Mouse (Mus musculus) spleen, postnatal 36 days (tissue): Measurements from ENCODE around the gene Tmem132c.

Source experiments
- DNase-seq, 2 experiments: peaks; one replicate each; pipeline ENCODE4 v3.0.0; 2022; ENCODE audit warnings: low spot score in 2 of 2, mixed read lengths in 1 of 2

Gene Tmem132c

DNA sequence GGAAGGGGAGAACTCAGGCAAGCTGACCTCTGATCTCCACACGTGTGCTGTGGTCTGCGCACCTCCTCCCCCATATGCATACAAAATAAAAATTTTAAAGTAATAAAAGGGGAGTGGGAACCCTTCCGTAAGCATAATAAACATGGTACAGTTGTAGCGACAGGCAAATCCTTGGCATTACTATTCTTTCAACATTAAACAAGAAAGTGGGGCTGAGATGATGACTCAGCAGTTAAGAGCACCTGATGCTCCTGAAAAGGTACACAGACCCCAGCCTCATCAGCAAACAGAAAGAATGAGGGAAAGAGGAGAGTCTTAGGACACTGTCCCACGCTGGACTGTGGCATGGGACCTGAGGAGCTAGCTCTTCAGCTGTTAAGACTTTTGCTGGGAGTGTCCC is 361.4 kb downstream of the Tmem132c start:
- DNase-seq: no peak

- no peak for DNase-seq
Observed at GRCm38 (mm10) chr5:127607507-127607906, 365.9 kb downstream of the Tmem132c start.

GRCm38 (mm10) chr5:127609191-127609714 is 367.6 kb downstream of the Tmem132c start:
- DNase-seq: no peak

DNA sequence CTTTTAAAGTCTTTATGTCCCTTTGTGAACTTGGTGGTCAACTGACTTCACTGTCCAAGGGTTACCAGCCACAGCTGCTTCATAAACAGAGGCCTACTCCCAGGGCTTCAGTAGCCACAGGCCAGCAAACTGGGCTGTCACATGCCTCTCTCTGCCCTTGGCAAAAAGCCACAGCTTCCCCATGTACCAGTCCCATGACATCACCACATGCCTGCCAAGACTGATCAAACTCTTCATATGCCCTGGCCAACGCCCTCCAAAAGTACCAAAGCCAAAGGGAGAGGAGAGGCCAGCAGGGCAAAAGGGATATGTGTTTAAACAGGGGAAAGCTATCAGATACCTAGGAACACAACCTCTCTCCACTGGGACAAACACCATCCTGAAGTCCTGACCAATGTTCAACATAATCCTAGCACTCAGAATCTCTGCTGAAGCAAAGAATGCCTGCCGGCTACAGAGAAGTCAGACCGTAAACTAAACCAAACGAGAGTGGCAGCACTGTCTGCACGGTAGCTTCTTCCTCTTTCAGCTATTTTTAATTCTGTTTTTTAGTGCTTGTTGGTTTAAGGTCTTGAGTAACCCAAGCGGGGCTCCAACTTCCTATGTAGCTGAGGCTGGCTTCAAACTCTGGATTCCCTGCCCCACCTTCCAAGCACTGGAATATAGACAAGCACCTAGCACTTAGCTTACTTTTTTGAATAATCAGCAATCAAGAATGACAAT is 369.3 kb downstream of the Tmem132c start:
- peak; percentile 79 to 80 for DNase-seq

GRCm38 (mm10) chr5:127611881-127612280 is 370.3 kb downstream of the Tmem132c start:
- peak; percentile 80 to 81 for DNase-seq

DNA sequence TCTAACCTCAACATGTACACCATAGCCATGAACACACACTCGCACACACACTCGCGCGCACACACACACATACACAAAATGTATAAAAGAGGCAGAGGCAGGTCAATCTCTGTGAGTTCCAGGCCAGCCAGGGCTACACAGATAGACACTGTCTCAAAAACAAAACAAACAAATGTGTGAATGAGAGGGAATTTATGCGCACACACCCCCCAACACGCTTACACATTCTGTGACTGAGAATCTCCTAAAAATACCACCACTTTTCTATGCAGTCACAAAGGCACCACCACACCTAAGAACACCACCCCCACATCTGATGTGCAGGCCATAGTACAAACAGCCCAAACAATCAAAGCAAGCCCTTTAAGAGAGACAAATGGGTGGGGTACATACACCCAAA is 370.8 kb downstream of the Tmem132c start:
- no peak for DNase-seq
